Mouse (Mus musculus) hindbrain, embryonic 14.5 days (tissue): ENCODE data around the gene Glcci1. TPM values are rescaled to one million over a fixed set of nuclear protein-coding genes. Genes with fewer than 3 reads are reported as not detected.
A peak's percentile ranks its signal among the peaks of the same experiment; 100 is the strongest.

Source experiments
- ATAC-seq: fragments of 200-750 bp; cut with Nextera tagmentation; 2 replicates; pipeline ENCODE4 v1.8.0; 2017; ENCODE audit warnings: moderate number of reproducible peaks, mild to moderate bottlenecking, moderate TSS enrichment, moderate library complexity; ENCODE audit not compliant: low FRiP score
- DNase-seq: peaks from one replicate; pipeline ENCODE4 v3.0.0-alpha.2; 2015; ENCODE audit warnings: low spot score
- H3K27ac ChIP-seq: fragments of 300-500 bp; sonication (generic); 2 replicates; pipeline ENCODE4 v1.5.1; 2014; ENCODE audit warnings: mild to moderate bottlenecking, moderate library complexity
- H3K27me3 ChIP-seq: fragments of 300-500 bp; sonication (generic); 2 replicates; pipeline ENCODE4 v1.6.1; 2014; ENCODE audit warnings: mild to moderate bottlenecking, low read length, mixed read lengths; ENCODE audit not compliant: control insufficient read depth, insufficient read depth
- H3K36me3 ChIP-seq: fragments of 300-500 bp; sonication (generic); replicated peaks from 2 replicates; pipeline ENCODE4 v1.6.1; 2014; ENCODE audit not compliant: control insufficient read depth, insufficient read depth
- H3K4me1 ChIP-seq: fragments of 300-500 bp; sonication (generic); replicated peaks from 2 replicates; pipeline ENCODE4 v1.6.1; 2014; ENCODE audit warnings: antibody characterized with exemption, low read length, mixed read lengths; ENCODE audit not compliant: control insufficient read depth, insufficient read depth
- H3K4me2 ChIP-seq: fragments of 300-500 bp; sonication (generic); replicated peaks from 2 replicates; pipeline ENCODE4 v1.6.1; 2014; ENCODE audit warnings: mild to moderate bottlenecking, moderate library complexity
- H3K4me3 ChIP-seq: fragments of 300-500 bp; sonication (generic); replicated peaks from 2 replicates; pipeline ENCODE4 v1.5.1; 2014; ENCODE audit warnings: mild to moderate bottlenecking, low read length
- H3K9ac ChIP-seq: fragments of 300-500 bp; sonication (generic); 2 replicates; pipeline ENCODE4 v1.6.1; 2014
- H3K9me3 ChIP-seq: fragments of 300-500 bp; sonication (generic); 2 replicates; pipeline ENCODE4 v1.6.1; 2016; ENCODE audit warnings: low read length; ENCODE audit not compliant: control insufficient read depth
- WGBS: fragments of 180-500 bp; shearing (Covaris S2); extraction: QIAGEN DNeasy Blood & Tissue Kit; methylation state at CpG from one replicate; pipeline ENCODE4 v1.1.7; 2014; 5-methylcytosine and 5-hydroxymethylcytosine counted together
- polyA plus RNA-seq: library from polyadenylated mRNA; unstranded; fragments of >200 nt; fragmentation: Nextera tagmentation; extraction: Ambion mirVana; gene quantifications from 2 replicates; pipeline ENCODE4 v1.2.1, GENCODE M21; 2014

Gene Glcci1
- polyA plus RNA-seq: 10.0 and 10.5 TPM in 2 replicates

DNA sequence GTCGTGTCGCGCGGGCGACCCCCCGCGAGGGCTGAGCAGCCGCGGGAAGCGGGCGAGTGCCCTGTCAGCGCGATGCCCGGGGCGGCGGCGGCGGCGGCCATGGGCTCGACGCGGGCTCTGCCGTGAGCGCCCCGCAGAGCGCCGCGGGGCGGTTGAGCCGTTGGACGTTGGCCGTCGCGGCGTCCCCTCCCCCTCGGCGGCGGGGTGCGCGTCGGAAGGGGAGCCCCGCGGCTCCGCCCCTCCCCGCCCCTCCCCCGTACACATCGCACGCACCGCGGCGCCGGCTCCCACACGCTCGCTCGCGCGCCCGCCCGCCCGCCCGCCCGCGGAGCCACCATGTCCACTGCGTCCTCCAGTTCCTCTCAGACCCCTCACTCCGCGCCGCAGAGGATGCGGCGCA is at the start of gene Glcci1:
Gene Glcci1, plus strand, starts transcription at position 50 of the 400 bp plus-strand sequence.
- Histone ChIP-seq H3K4me3 (peak within 1 kb of the TSS; percentile 94), H3K27me3 (no peaks in the 10 kb centered on the region), H3K9ac (peak within 1 kb of the TSS; percentile 96), H3K27ac (peak within 1 kb of the TSS; percentile 99), H3K9me3 (no peaks in the 10 kb centered on the region), H3K4me2 (peak within 1 kb of the TSS; percentile 87), H3K36me3 (no peaks in the 10 kb centered on the region), H3K4me1 (peaks cover 25% of the 10 kb centered on the region)
- ATAC-seq (peak; percentile 84), DNase-seq (peak; percentile 82)
- WGBS: 0% methylated on average over 7 of the region's 69 CpGs

DNA sequence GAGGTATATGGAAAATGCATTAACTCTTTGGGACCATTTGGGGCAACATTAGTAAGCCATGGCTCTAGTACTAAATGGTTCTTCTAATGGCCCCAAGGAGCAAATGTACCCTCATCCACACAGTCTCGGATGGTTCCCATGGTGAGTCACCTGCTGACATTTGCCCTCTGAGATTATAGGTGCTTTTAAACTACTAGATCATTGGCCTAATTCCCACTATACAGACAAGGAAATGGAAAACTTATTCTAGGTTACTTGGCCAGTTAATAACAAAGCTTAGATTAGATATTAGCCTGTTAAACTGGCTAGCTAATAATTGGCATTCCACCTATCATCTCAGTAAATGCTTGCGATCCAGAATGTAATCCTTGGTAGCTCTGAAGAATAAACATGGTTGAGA is 47.0 kb upstream of the Glcci1 start:
- no peaks in the 10 kb centered on the region for H3K9me3 ChIP-seq
- no peak overlapping the region for H3K9ac ChIP-seq
- ATAC-seq (no peak), DNase-seq (no peak)
- H3K4me3 ChIP-seq: no peak overlapping the region
- 97% methylated on average over 2 of the region's 2 CpGs for WGBS
- no peaks in the 10 kb centered on the region for H3K4me1 ChIP-seq
- H3K4me2 ChIP-seq: no peak overlapping the region
- H3K27ac ChIP-seq: no peak overlapping the region
- no peaks in the 10 kb centered on the region for H3K27me3 ChIP-seq
- no peaks in the 10 kb centered on the region for H3K36me3 ChIP-seq

DNA sequence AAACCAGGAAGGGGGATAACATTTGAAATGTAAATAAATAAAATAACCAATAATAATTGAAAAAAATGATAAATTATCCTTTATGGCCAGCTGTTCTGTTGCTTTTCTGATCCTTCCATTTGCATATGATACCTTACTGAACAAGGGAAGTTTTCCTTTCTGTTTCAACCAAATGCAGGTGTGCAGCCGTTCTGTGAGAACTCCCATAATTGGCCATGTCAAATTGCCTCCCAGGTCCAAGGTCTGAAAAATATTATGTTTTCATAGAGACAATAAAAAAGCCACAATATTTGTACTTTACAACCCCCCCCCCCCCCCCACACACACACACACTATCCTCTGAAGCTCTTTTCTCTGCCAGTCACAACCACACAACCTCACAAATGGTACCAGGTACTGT is 44.0 kb upstream of the Glcci1 start:
- Histone ChIP-seq H3K4me3 (no peak overlapping the region), H3K4me2 (no peak overlapping the region), H3K27me3 (no peaks in the 10 kb centered on the region), H3K4me1 (no peaks in the 10 kb centered on the region), H3K36me3 (no peaks in the 10 kb centered on the region), H3K27ac (no peak overlapping the region), H3K9me3 (no peaks in the 10 kb centered on the region), H3K9ac (no peak overlapping the region)
- WGBS: 89% methylated on average over 1 of the region's 1 CpGs
- ATAC-seq: no peak
- no peak for DNase-seq

DNA sequence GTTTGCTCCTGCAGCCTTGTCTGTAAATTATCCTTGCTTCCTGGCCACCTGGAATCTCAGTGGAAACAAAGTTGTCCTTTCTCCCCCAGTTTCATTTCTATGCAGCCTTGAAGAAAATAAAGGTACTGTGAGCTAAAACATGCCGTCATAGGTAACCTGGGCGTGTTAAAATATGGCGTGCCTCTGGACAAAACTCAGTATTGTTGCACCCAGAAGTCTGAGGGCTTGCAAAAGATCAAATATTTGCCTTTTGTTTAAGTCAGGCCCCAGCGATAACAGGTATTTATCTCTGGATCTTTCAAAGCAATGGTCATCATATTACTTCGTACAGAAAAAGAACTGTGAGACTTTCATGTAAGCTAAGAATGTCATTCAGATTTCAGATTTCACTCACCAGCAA is 43.4 kb upstream of the Glcci1 start:
- Histone ChIP-seq H3K27me3 (no peaks in the 10 kb centered on the region), H3K4me3 (no peak overlapping the region), H3K9me3 (no peaks in the 10 kb centered on the region), H3K36me3 (no peaks in the 10 kb centered on the region), H3K9ac (no peak overlapping the region), H3K4me1 (no peaks in the 10 kb centered on the region), H3K4me2 (no peak overlapping the region), H3K27ac (no peak overlapping the region)
- WGBS: 90% methylated on average over 5 of the region's 5 CpGs
- DNase-seq (no peak), ATAC-seq (no peak)

DNA sequence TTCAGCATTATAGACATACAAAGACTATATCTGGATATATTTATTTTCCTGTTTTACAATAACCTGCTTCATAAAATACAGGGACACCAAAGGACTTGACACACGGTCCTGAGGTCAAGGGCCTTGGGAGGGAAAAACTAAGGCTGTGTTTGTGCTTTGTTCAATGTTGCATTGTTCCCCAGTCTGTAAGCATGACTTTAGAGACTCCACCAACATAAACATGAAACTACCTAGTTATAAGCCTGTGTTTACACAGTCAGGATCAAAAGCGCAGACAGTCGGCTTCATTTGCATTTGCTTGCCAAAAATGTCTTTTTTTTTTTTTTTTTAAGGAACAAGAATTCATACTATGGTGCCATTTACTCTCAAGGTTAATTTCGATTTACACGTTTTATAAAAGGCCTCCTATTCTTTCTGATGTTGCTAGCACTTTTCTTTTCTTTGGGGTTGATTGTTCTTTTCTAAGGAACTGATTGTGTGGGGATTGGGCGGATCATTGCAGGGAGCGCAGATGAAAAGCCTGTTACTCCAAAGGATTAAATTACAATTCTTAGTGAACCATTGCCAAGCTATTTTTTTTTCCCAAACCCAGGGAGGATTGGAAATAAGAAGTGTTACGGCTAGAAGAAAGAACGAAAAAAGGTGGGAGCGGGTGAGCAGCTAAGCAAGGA is 41.6 kb upstream of the Glcci1 start:
- H3K36me3 ChIP-seq: no peaks in the 10 kb centered on the region
- H3K27ac ChIP-seq: no peak overlapping the region
- no peak for ATAC-seq
- no peak for DNase-seq
- H3K4me2 ChIP-seq: no peak overlapping the region
- H3K9ac ChIP-seq: no peak overlapping the region
- H3K9me3 ChIP-seq: no peaks in the 10 kb centered on the region
- no peaks in the 10 kb centered on the region for H3K27me3 ChIP-seq
- no peak overlapping the region for H3K4me3 ChIP-seq
- WGBS: 29% methylated on average over 10 of the region's 10 CpGs
- no peaks in the 10 kb centered on the region for H3K4me1 ChIP-seq

DNA sequence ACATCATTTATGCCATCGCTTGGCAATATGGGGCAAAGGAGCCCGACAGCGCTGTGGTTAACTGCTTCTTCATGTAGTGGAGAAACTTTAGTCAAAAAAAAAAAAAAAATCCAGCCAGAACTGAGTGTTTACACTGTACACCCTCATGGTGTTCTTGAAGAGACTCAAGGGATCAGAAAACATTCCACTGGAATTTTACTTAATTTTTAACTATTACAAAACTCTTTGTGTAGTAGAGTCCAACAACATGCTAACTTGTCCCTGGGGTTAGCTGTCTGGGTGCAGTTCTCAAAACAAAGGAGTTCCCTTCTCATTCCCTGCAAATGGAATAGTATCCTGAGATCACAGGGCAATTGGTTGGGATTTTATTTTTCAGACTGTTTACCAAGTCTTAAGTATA is 39.5 kb upstream of the Glcci1 start:
- Histone ChIP-seq H3K27ac (no peak overlapping the region), H3K4me3 (no peak overlapping the region), H3K36me3 (no peaks in the 10 kb centered on the region), H3K9me3 (no peaks in the 10 kb centered on the region), H3K27me3 (no peaks in the 10 kb centered on the region), H3K4me1 (no peaks in the 10 kb centered on the region), H3K9ac (no peak overlapping the region), H3K4me2 (no peak overlapping the region)
- ATAC-seq: no peak
- DNase-seq: no peak
- WGBS: 97% methylated on average over 3 of the region's 3 CpGs

DNA sequence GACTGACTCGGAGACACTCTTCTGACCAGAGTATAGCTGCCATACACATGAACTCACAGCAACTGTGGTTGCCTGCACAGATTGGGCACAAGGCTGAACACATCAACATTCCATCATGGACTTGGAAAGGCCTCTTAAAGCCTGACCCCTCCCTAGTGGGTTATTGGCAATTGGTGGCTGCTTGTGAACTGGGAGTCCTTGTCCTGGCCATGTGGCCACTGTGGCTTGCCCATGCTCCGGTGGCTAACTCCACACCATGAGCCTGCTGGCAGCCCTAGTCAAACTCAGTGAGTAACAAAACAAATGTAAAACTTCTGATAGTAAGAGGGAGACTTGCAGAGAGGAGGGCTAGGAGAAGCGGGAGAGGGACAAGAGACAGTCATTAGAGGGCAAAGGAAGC is 37.3 kb upstream of the Glcci1 start:
- no peak for DNase-seq
- Histone ChIP-seq H3K4me3 (no peak overlapping the region), H3K27ac (no peak overlapping the region), H3K4me1 (no peaks in the 10 kb centered on the region), H3K9ac (no peak overlapping the region), H3K36me3 (no peaks in the 10 kb centered on the region), H3K4me2 (no peak overlapping the region), H3K9me3 (no peaks in the 10 kb centered on the region), H3K27me3 (no peaks in the 10 kb centered on the region)
- ATAC-seq: no peak
- 93% methylated on average over 3 of the region's 3 CpGs for WGBS

DNA sequence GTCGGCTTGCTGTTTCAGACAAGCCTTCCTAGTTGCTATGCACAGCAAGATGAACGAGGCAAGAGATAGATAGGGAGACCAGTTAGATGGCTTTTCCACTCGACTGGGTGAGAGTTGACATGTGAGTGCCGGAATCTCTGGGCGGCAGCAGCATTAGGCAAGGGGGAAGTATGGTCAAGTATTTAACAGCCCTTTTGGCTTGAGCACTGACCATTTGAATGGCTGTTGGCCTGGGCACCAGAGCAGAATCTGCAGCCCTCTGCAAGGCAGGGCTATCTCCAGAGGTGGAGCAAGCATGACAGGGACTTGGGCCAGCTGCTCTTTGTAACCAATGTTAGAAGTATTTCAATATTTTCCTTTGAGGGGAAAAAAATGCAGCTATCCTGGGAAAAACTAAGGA is 36.5 kb upstream of the Glcci1 start:
- Histone ChIP-seq H3K9me3 (no peaks in the 10 kb centered on the region), H3K9ac (no peak overlapping the region), H3K36me3 (no peaks in the 10 kb centered on the region), H3K27ac (no peak overlapping the region), H3K4me1 (no peaks in the 10 kb centered on the region), H3K4me3 (no peak overlapping the region), H3K4me2 (no peak overlapping the region), H3K27me3 (no peaks in the 10 kb centered on the region)
- ATAC-seq (no peak), DNase-seq (no peak)
- 84% methylated on average over 5 of the region's 5 CpGs for WGBS

DNA sequence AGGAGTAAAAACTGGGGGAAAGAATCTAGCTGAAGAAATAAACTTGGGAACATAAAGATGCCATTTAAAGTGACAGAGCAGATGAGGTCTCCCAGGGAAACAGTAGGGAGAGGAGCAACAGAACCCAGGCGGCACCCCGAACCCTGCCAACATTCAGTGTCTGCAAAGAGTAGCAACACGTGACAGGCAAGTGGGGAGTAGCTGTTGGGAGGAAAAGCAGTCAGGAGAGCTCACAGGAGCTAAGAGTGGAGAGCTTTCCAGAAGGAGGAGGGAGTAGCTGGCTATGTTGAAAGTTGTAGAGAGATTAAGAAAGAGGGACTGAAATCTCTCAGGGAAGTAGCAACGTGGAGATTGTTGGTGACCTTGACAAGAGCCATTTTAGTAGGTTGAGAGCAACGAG is 35.9 kb upstream of the Glcci1 start:
- Histone ChIP-seq H3K9ac (no peak overlapping the region), H3K36me3 (no peaks in the 10 kb centered on the region), H3K9me3 (no peaks in the 10 kb centered on the region), H3K4me1 (no peaks in the 10 kb centered on the region), H3K27ac (no peak overlapping the region), H3K4me3 (no peak overlapping the region), H3K27me3 (no peaks in the 10 kb centered on the region), H3K4me2 (no peak overlapping the region)
- WGBS: 65% methylated on average over 5 of the region's 5 CpGs
- ATAC-seq (no peak), DNase-seq (no peak)

DNA sequence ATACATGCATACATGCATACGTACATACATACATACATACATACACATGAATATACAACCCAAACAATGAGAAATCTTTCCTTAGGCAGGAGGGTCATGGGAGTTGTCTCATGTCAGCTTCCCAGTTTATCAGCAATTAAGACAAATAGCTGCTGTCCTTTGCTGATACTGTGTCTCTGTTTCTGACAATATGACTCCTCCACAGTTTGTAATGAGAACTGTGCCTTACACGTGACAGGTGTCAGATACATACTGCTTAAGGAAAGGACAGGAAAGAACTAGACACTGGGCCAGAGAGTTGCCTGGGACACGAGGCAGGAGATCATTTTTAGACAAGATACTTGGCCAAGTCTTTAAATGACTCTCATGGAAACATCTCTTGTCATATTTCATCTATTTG is 35.1 kb upstream of the Glcci1 start:
- 83% methylated on average over 3 of the region's 3 CpGs for WGBS
- Histone ChIP-seq H3K27ac (no peak overlapping the region), H3K36me3 (no peaks in the 10 kb centered on the region), H3K4me3 (no peak overlapping the region), H3K27me3 (no peaks in the 10 kb centered on the region), H3K9ac (no peak overlapping the region), H3K4me2 (no peak overlapping the region), H3K4me1 (no peaks in the 10 kb centered on the region), H3K9me3 (no peaks in the 10 kb centered on the region)
- ATAC-seq (no peak), DNase-seq (no peak)
